33 mouse cellular contexts compared by ENCODE assay signal in genomic region chr19:31868076-31868475, GRCm38 (mm10). TPM values are rescaled to one million over a fixed set of nuclear protein-coding genes. Genes with fewer than 3 reads are reported as not detected.
DNase-seq lines count a peak whose midpoint lies in the region; ATAC-seq and TF ChIP-seq lines count a peak whose summit lies in the region.
"Had no signal": no experiment of that assay in that cellular context is flagged by ENCODE, and none has a peak within 500 bp of the region (broad histone marks: within the 10 kb centered on the region; RNA-seq: fewer than 3 reads in every experiment).

No protein-coding gene starts in this region.

- H3K36me3 ChIP-seq in liver, adult 2 months (ENCODE audit: control insufficient read depth, insufficient read depth, low read length): no peaks in the 10 kb centered on the region; the same call in 1 of the 2 replicates
- no peaks in the 10 kb centered on the region for H3K36me3 ChIP-seq in liver, embryonic 12.5 days
- no peaks in the 10 kb centered on the region for H3K36me3 ChIP-seq in liver, embryonic 14.5 days (replicated peaks; ENCODE audit: control insufficient read depth, insufficient read depth, low read depth)
- H3K36me3 ChIP-seq: embryonic facial prominence, embryonic 15.5 days; forebrain, embryonic 12.5 days; heart, embryonic 10.5 days; heart, embryonic 15.5 days; limb, embryonic 10.5 days; limb, embryonic 15.5 days had no signal

- no peaks in the 10 kb centered on the region for H3K9me3 ChIP-seq in liver, embryonic 12.5 days (replicated peaks)
- H3K9me3 ChIP-seq in liver, embryonic 14.5 days (ENCODE audit: control insufficient read depth, low read length): no peaks in the 10 kb centered on the region
- H3K9me3 ChIP-seq: embryonic facial prominence, embryonic 15.5 days; forebrain, embryonic 12.5 days; heart, embryonic 10.5 days; heart, embryonic 15.5 days; limb, embryonic 10.5 days; limb, embryonic 15.5 days had no signal

- H3K27me3 ChIP-seq in liver, adult 2 months (ENCODE audit: control insufficient read depth, insufficient read depth, low read length): no peaks in the 10 kb centered on the region
- no peaks in the 10 kb centered on the region for H3K27me3 ChIP-seq in liver, embryonic 12.5 days (replicated peaks)
- H3K27me3 ChIP-seq in liver, embryonic 14.5 days (ENCODE audit: control insufficient read depth, insufficient read depth, low read length): no peaks in the 10 kb centered on the region
- H3K27me3 ChIP-seq: embryonic facial prominence, embryonic 15.5 days; forebrain, embryonic 12.5 days; heart, embryonic 15.5 days; limb, embryonic 15.5 days had no signal

- WGBS in liver, adult 2 months: 19% methylated on average over 4 of the region's 4 CpGs
- WGBS in liver, embryonic 12.5 days (ENCODE audit: insufficient replicate concordance): 51% methylated on average over 4 of the region's 4 CpGs
- WGBS in liver, embryonic 14.5 days (ENCODE audit: insufficient replicate concordance): 51% methylated on average over 4 of the region's 4 CpGs

- peaks cover 3% of the 10 kb centered on the region; the same call in 1 of the 2 replicates for H3K79me2 ChIP-seq in liver, adult 2 months (ENCODE audit: control insufficient read depth, insufficient read depth, low read length)

- H3K9ac ChIP-seq in liver, adult 2 months (ENCODE audit: low read depth, low read length): no peak overlapping the region
- H3K9ac ChIP-seq in liver, embryonic 12.5 days: no peak overlapping the region
- no peak overlapping the region for H3K9ac ChIP-seq in liver, embryonic 14.5 days (replicated peaks)
- H3K9ac ChIP-seq: embryonic facial prominence, embryonic 15.5 days; forebrain, embryonic 12.5 days; forebrain, postnatal 0 days; heart, embryonic 15.5 days; limb, embryonic 15.5 days had no signal

- no peak overlapping the region for H3K4me3 ChIP-seq in liver, adult 2 months (ENCODE audit: insufficient read depth, low read depth, low read length)
- H3K4me3 ChIP-seq in liver, embryonic 12.5 days: no peak overlapping the region
- H3K4me3 ChIP-seq in liver, embryonic 14.5 days (ENCODE audit: insufficient read depth in 1 of 2, low read depth in 2 of 2, low read length in 2 of 2): no peak overlapping the region
- H3K4me3 ChIP-seq in layer of hippocampus, adult 2 months: no peak overlapping the region
- H3K4me3 ChIP-seq: embryonic facial prominence, embryonic 15.5 days; forebrain, embryonic 12.5 days; heart, embryonic 10.5 days; heart, embryonic 15.5 days; limb, embryonic 10.5 days; limb, embryonic 15.5 days had no signal

- no peak overlapping the region for H3K4me2 ChIP-seq in liver, embryonic 12.5 days
- H3K4me2 ChIP-seq in liver, embryonic 14.5 days (ENCODE audit: low read depth): peak overlapping the region; percentile 25; the same call in 1 of the 2 replicates
- H3K4me2 ChIP-seq: embryonic facial prominence, embryonic 15.5 days; forebrain, embryonic 12.5 days; heart, embryonic 15.5 days; limb, embryonic 15.5 days; midbrain, embryonic 11.5 days had no signal

- no peak for TF ChIP-seq CTCF in liver, adult 2 months (IDR thresholded peaks at IDR 0.05; ENCODE audit: low read depth, low read length)
- no peak for TF ChIP-seq CTCF in liver, embryonic 14.5 days (IDR thresholded peaks at IDR 0.05; ENCODE audit: low read depth)
- no peak for TF ChIP-seq CTCF in layer of hippocampus, adult 2 months (conservative IDR thresholded peaks at IDR 0.05)

- TF ChIP-seq POLR2A in liver, adult 2 months (IDR thresholded peaks at IDR 0.05; ENCODE audit: extremely low read depth, insufficient read depth, low read length): no peak

- ATAC-seq in liver, embryonic 12.5 days: no peak
- ATAC-seq in liver, embryonic 14.5 days (ENCODE audit: insufficient read depth): no peak
- ATAC-seq: forebrain, postnatal 0 days; midbrain, embryonic 16.5 days had no signal

- no peak for TF ChIP-seq EP300 in liver, embryonic 14.5 days (IDR thresholded peaks at IDR 0.05; ENCODE audit: low read depth)

- H3K27ac ChIP-seq in liver, adult 2 months (replicated peaks; ENCODE audit: insufficient read depth, low read depth, low read length): peak overlapping the region; percentile 63
- no peak overlapping the region for H3K27ac ChIP-seq in liver, embryonic 12.5 days
- no peak overlapping the region for H3K27ac ChIP-seq in liver, embryonic 14.5 days
- H3K27ac ChIP-seq in layer of hippocampus, adult 2 months: no peak overlapping the region
- H3K27ac ChIP-seq: embryonic facial prominence, embryonic 15.5 days; forebrain, embryonic 12.5 days; heart, embryonic 10.5 days; heart, embryonic 15.5 days; limb, embryonic 10.5 days; limb, embryonic 15.5 days had no signal

- peak; percentile 72 for DNase-seq in liver, adult 2 months (ENCODE audit: extremely low read depth, low read depth, low spot score)
- peak; percentile 4 for DNase-seq in right cerebral cortex, adult 18-20 months
- no peak for DNase-seq in right cerebral cortex, postnatal 4 days
- no peak for DNase-seq in liver, embryonic 14.5 days (ENCODE audit: low read depth in 3 of 3, low spot score in 3 of 3)
- DNase-seq in layer of hippocampus, adult 2 months (ENCODE audit: low spot score in 2 of 2): no peak
- DNase-seq in spleen, postnatal 36 days (ENCODE audit: low spot score in 2 of 2): no peak
- DNase-seq: adrenal gland, postnatal 25 days; B cell, adult 2 months; cerebellum, adult 18-20 months; cerebellum, postnatal 10 days; forebrain, postnatal 0 days; gastrocnemius, postnatal 14 days; thymus, postnatal 4 days had no signal

- peaks cover 3% of the 10 kb centered on the region; the same call in 1 of the 2 replicates for H3K4me1 ChIP-seq in liver, adult 2 months (ENCODE audit: control insufficient read depth, insufficient read depth, low read length)
- no peaks in the 10 kb centered on the region for H3K4me1 ChIP-seq in liver, embryonic 12.5 days
- H3K4me1 ChIP-seq in liver, embryonic 14.5 days (replicated peaks; ENCODE audit: control insufficient read depth in 2 of 2, insufficient read depth in 2 of 2, low read length in 1 of 2): no peaks in the 10 kb centered on the region
- H3K4me1 ChIP-seq: embryonic facial prominence, embryonic 15.5 days; forebrain, embryonic 12.5 days; heart, embryonic 10.5 days; heart, embryonic 15.5 days; limb, embryonic 10.5 days; limb, embryonic 15.5 days had no signal

RNA-seq across cellular contexts. Expression of gene A1cf, which starts 0.5 kb away (rescaled TPM):
- 117 and 133 TPM in 2 replicates for total RNA-seq in liver, adult 2 months (2014; rRNA removed)
- 52.9 and 53.4 TPM in 2 replicates for polyA plus RNA-seq in liver, adult 2 months (2012; rRNA removed)
- polyA plus RNA-seq in liver, embryonic 12.5 days (2016; fragmentation: Nextera tagmentation; extraction: Ambion mirVana): 8.0 and 8.6 TPM in 2 replicates
- polyA plus RNA-seq in liver, embryonic 14.5 days (2012; rRNA removed): 4.8 and 6.3 TPM in 2 replicates
- polyA plus RNA-seq in liver, embryonic 14.5 days (2014; fragmentation: Nextera tagmentation; extraction: Ambion mirVana): 3.4 and 5.2 TPM in 2 replicates
- not detected for total RNA-seq in layer of hippocampus, adult 2 months (2021)
- total RNA-seq: adrenal gland, postnatal 25 days; forebrain, postnatal 0 days; gastrocnemius, postnatal 14 days; granulocyte monocyte progenitor cell, adult 5-6 weeks; heart, postnatal 25 days; layer of hippocampus, adult 8-10 months; layer of hippocampus, postnatal 25 days; megakaryocyte, adult 5-6 weeks; neutrophil, adult 5-6 weeks had no signal
- polyA plus RNA-seq: brain, embryonic 14.5 days; embryonic facial prominence, embryonic 15.5 days; forebrain, embryonic 12.5 days; forebrain, postnatal 0 days; heart, embryonic 15.5 days; hindbrain, embryonic 11.5 days; limb, embryonic 10.5 days; limb, embryonic 15.5 days; lung, embryonic 16.5 days; midbrain, embryonic 11.5 days; midbrain, embryonic 16.5 days; neural tube, embryonic 11.5 days; thymus, postnatal 0 days had no signal

Comparison
In these comparisons a context has a peak if more than half of its experiments do, and no peak if none do; other contexts are left out.
1. DNase-seq: peak in liver, adult 2 months (single experiment) and right cerebral cortex, adult 18-20 months (single experiment); none in right cerebral cortex, postnatal 4 days (single experiment), liver, embryonic 14.5 days (0 of 3), layer of hippocampus, adult 2 months (0 of 2) and spleen, postnatal 36 days (0 of 2).